Mouse (Mus musculus) urinary bladder, postnatal 14 days (tissue): ENCODE measurements around the gene Fasl.

Source experiments
- DNase-seq: peaks from one replicate; pipeline ENCODE4 v3.0.0; 2021; ENCODE audit warnings: low spot score

Gene Fasl

DNA sequence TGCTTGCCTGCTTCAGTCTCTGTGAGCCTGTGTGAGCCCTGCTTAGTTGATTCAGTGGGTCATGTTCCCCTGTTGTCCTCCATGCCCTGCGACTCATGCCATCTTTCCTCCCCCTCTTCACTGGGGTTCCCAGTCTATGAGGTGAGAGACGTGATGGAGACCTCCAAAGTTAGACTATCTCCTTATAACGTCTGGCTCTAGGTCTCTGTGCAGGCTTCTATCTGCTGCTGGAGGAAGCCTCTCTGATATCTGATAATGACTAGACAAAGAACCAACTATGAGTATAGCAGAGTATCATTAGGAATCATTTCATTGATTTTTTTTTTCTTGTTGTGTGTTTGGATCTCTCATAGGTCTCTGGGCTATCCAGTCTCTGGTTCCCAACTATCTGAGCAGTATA lies 31.7 kb downstream of the Fasl start:
- DNase-seq = no peak

DNA sequence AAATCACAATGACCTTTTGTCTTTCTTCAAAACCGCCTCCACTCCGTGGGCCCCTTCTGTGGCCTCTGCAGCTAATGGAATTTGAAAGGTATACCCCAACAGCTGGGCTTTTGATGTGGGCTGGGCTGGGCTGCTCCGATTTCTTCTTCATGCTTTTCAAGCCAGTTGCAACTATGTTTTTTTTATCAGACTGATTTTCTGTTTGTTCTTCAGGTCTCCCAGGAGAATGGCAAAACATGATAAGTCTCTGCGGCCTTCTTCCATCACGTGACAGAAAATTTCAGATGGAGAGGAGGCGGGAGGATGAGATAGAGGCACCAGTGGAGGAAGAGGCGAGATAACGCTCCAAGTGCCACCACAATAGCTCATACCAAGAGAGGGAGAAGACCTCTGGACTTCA lies 37.0 kb downstream of the Fasl start:
- DNase-seq = no peak

DNA sequence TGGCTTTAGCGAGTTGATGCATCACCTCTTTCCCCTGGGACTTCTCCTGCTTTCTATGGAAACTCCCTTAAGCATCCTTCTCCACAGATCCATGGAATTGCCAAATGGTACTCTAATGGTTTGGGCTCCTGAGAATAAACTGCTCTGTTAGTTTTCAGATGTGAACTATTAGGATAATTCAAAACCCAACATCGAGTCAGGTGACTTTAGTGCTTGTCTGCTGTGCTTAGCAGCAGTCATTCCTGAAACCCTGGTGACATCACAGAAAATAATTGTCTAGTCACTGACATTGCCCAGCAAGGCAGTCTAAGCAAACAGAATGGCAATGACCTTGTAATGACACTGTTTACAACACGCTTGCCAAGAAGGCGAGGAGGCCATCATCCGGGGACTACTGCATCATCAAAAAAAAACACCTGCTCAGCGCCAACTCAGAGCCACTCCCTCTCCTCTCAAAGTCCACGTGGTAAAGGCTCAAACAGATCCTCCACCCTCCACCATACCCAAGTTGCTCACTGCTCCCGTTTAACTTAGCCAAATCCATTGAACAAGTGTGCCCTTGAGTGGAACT lies 37.7 kb downstream of the Fasl start:
- DNase-seq = no peak

DNA sequence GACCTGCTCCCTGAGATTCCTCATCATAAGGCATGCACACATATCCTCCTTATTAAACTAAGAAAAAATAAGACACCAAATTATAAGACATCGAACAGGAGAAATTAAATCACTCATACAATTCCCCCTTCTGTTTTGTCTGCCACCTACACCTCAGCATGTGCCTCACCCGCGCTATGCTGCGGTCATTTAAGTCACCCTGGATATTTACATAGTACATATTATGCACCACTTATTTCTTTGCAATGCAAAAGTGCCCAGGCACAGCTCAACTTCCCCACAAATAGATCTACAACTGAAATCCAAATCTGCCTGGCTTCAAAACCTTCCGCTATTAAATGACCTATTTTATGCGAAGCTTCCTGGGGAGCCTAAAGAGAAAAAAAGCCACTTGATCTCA lies 39.6 kb downstream of the Fasl start:
- DNase-seq = no peak

GRCm38 (mm10) chr1:161748138-161748537 lies 40.2 kb downstream of the Fasl start:
- DNase-seq = peak; percentile 66

DNA sequence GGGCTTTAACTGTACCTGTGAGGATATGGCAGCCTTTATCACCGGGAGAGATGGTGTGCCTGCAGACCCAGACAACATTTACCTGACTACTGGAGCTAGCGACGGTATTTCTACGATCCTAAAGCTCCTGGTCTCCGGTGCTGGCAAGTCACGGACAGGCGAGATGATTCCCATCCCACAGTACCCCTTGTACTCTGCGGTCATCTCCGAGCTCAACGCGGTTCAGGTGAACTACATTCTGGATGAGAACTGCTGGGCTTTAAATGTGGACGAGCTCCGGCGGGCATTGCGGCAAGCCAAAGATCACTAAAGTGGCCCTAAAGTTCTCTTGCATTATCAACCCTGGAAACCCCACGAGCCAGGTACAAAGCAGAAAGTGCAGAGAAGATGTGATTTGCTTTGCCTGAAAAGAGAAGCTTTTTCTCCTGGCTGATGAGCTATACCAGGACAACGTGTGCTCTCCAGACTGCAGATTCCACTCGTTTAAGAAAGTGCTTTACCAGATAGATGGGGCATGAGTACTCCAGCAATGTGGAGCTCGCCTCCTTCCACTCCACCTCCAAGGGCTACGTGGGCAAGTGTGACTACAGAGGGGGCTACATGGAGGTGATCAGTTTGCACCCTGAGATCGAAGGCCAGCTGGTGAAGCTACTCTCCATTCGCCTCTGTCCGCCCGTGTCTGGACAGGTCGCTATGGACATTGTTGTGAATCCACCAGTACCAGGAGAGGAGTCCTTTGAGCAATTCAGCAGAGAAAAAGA lies 41.6 kb downstream of the Fasl start:
- DNase-seq = no peak

GRCm38 (mm10) chr1:161744855-161745254 lies 43.4 kb downstream of the Fasl start:
- DNase-seq = no peak

DNA sequence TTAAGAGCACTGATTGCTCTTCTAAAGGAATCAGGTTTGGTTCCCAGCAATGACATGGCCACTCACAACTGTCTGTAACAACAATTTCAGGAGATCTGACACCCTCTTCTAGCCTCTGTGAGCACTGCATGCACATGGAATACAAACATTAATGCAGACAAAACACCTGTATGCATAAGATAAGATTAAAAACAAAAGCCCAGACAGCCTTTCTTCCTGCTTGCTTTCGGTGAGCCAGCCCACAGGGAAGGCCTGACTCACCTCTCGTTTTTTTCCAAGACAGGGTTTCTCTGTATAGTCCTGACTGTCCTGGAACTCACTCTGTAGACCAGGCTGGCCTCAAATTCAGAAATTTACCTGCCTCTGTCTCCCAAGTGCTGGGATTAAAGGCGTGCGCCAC lies 44.1 kb downstream of the Fasl start:
- no peak for DNase-seq

DNA sequence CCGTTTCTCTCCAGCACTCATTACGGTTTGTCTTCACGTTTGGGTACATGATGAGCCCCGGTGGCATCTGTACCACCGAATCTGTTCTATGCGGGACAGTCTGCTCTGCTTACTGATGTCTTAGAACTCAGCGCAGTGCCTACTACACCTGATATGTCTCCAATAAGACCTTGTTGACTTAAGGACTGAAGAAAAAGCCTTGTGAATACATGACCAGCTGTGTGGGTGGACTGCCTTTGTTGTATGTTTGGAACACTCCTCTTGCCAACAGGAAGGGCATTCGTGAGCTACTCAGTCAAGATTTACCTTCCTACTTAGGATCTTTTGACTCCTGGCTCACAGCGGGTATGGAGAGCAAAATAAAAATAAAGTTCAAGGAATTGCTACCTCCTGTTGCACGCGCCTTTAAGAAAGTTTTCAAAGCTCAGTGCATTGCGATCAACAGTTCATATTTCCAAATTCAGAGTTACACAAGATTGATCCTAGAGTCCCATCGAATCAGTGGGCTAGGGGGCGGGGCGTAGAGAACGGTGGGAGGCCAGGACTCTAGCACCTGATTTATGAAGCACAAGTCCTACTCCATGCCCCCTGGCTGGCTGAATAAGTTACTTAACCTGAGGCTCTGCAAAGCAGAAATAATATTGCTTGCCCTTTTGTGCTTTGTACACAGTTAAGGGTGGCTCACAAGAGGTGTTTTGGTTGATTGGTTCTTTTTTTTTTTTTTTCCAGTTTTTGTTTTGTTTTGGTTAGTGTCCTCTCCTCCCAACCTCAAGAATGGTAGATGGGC lies 45.6 kb downstream of the Fasl start:
- DNase-seq = no peak

DNA sequence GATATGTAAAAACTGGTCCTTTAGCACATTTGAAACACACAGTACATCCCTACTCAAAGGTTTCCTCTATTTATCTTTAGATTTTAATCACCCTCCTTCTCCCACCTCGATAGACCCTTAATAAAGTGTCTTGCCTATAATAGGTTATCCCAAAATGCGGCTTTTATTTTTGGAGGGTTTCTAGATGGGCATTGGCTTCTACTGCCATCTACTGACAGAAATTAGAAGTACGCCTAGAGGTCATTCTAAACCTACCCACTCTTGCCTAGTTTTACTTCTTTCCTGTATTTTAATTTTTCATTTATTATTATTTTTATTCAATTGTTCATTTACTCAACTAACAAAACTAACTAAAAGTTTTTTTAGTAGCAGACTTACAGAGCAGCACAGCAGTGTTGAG lies 51.4 kb downstream of the Fasl start:
- DNase-seq = no peak

DNA sequence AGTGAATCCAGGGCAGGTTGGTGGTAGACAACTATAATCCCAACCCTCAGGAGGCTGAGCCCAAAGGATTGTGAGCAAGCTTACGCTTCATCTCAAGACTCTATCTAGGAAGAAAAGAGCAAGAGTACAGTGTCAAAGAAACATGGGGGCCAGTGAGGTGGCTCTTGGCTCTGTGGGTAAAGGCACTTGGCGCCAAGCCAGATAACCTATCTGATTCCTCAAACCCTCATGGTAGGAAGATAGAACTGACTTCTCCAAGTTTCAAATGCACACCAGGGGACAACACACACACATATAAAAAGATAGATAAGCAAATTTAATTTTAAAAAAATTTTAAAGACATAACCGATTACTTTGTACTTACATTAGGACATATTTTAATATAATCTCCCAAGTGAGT lies 52.0 kb downstream of the Fasl start:
- no peak for DNase-seq

- no peak for DNase-seq
These were observed 52.7 kb downstream of the Fasl start for GRCm38 (mm10) chr1:161735465-161736046.

- no peak for DNase-seq
These were observed 53.5 kb downstream of the Fasl start for GRCm38 (mm10) chr1:161734741-161735211.

DNA sequence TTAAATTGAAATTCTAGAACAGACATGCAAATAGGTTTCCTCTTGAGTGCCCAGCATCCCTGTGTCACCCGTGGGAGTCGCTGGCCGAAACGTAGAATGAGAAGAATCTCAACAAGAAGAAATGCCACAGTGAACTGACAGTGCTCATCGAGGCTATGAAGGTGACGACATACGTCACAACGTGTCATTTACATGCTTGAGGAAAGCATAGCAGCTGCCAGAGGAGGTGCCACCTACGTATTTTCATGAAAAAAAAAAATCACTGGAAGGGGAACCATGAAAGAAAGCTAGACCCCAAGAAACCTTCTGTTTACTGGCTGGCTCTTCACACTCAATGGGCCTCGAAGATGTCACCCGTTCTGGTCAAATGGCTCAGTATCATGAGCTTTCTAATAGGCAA lies 54.0 kb downstream of the Fasl start:
- no peak for DNase-seq
